Mouse (Mus musculus): ENCODE measurements around the gene Insl6. TPM values are rescaled to one million over a fixed set of nuclear protein-coding genes. Genes with fewer than 3 reads are reported as not detected.

The Insl6 gene
- polyA plus RNA-seq, 1 experiment from 2014 or later, result 5.6 TPM

DNA sequence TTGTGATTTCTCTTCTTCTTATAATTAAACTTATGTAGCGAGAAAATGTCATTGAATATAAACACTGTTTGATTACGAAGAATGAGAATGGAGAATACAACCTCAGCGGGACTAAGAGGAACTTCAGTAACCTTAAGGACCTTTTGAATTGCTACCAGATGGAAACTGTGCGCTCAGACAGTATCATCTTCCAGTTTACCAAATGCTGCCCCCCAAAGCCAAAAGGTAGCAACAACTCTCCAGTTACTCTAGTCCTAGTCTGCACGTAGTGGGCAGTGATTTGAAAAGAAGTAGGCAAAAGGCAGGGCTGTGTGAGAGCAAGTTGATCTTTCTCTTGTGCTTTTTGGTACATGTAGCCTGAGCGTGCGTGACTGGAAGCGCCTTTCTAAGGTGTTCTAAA lies 37.3 kb downstream of the Insl6 start:
- no peak for ATAC-seq (ENCODE audit: insufficient number of reproducible peaks, insufficient read depth, low FRiP score, low read depth)
- Histone ChIP-seq H3K9me3 (ENCODE audit: control insufficient read depth, low read depth, low read length) (no peaks in the 10 kb centered on the region), H3K4me1 (ENCODE audit: control insufficient read depth, insufficient read depth, low read length) (no peaks in the 10 kb centered on the region), H3K36me3 (ENCODE audit: control insufficient read depth, insufficient read depth, low read length) (peaks cover 23% of the 10 kb centered on the region), H3K9ac (replicated peaks; ENCODE audit: low read depth, low read length) (no peak overlapping the region), H3K4me2 (replicated peaks; ENCODE audit: low read depth, low read length) (no peak overlapping the region), H3K27me3 (ENCODE audit: control insufficient read depth, insufficient read depth, low read length) (no peaks in the 10 kb centered on the region), H3K4me3 (ENCODE audit: low read depth, low read length) (no peak overlapping the region), H3K27ac (ENCODE audit: low read length) (no peak overlapping the region)
- 73% methylated on average over 8 of the region's 8 CpGs for WGBS

- Histone ChIP-seq H3K9me3 (ENCODE audit: control insufficient read depth, low read depth, low read length) (no peaks in the 10 kb centered on the region), H3K4me3 (ENCODE audit: low read depth, low read length) (no peak overlapping the region), H3K4me1 (ENCODE audit: control insufficient read depth, insufficient read depth, low read length) (no peaks in the 10 kb centered on the region), H3K27me3 (ENCODE audit: control insufficient read depth, insufficient read depth, low read length) (no peaks in the 10 kb centered on the region), H3K36me3 (ENCODE audit: control insufficient read depth, insufficient read depth, low read length) (peaks cover 17% of the 10 kb centered on the region), H3K4me2 (replicated peaks; ENCODE audit: low read depth, low read length) (no peak overlapping the region), H3K9ac (replicated peaks; ENCODE audit: low read depth, low read length) (no peak overlapping the region), H3K27ac (ENCODE audit: low read length) (no peak overlapping the region)
- 40% methylated on average over 7 of the region's 7 CpGs for WGBS
- ATAC-seq (ENCODE audit: insufficient number of reproducible peaks, insufficient read depth, low FRiP score, low read depth), result no peak
Measured at GRCm38 (mm10) chr19:29285451-29285869, 39.7 kb downstream of the Insl6 start.

DNA sequence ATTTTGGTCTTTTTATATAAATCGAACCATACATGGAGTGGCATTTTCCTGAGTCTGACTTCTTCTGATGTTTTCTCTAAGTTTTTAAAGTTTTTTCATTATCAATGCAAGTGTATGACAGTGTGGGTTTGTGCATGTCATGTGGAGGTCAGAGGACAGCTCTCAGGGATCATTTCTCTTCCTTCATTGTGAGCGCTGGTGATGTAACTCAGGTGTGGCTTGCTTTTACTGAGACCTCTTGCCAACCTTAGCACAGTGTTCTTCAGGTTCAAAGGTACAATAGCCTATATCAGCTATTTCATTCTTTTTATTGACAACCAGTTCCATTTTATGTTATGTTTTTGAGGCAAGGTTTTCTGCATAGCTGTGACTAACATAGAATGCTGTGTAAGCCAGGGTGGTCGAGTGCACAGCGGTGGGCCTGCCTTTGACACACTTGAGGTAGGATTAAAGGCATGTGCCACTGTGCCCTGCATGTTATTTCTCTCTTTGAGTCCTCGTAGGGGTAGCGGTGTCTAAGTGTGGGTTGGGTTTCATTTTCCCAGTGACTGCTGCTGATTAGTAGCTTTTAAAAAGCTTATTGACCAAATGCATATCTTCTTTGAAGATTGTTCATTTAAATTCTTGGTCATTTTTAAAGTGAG lies 46.1 kb downstream of the Insl6 start:
- no peaks in the 10 kb centered on the region for H3K27me3 ChIP-seq (ENCODE audit: control insufficient read depth, insufficient read depth, low read length)
- H3K9ac ChIP-seq (replicated peaks; ENCODE audit: low read depth, low read length), result no peak overlapping the region
- no peaks in the 10 kb centered on the region for H3K4me1 ChIP-seq (ENCODE audit: control insufficient read depth, insufficient read depth, low read length)
- no peak overlapping the region for H3K4me2 ChIP-seq (replicated peaks; ENCODE audit: low read depth, low read length)
- no peak overlapping the region for H3K4me3 ChIP-seq (ENCODE audit: low read depth, low read length)
- no peaks in the 10 kb centered on the region for H3K9me3 ChIP-seq (ENCODE audit: control insufficient read depth, low read depth, low read length)
- no peak for ATAC-seq (ENCODE audit: insufficient number of reproducible peaks, insufficient read depth, low FRiP score, low read depth)
- no peak overlapping the region for H3K27ac ChIP-seq (ENCODE audit: low read length)
- H3K36me3 ChIP-seq (ENCODE audit: control insufficient read depth, insufficient read depth, low read length), result peaks cover 11% of the 10 kb centered on the region
- 81% methylated on average over 6 of the region's 6 CpGs for WGBS

GRCm38 (mm10) chr19:29276414-29276813 lies 48.7 kb downstream of the Insl6 start:
- 97% methylated on average over 4 of the region's 4 CpGs for WGBS
- Histone ChIP-seq H3K36me3 (ENCODE audit: control insufficient read depth, insufficient read depth, low read length) (peaks cover 8% of the 10 kb centered on the region), H3K9me3 (ENCODE audit: control insufficient read depth, low read depth, low read length) (no peaks in the 10 kb centered on the region), H3K4me2 (replicated peaks; ENCODE audit: low read depth, low read length) (no peak overlapping the region), H3K4me3 (ENCODE audit: low read depth, low read length) (no peak overlapping the region), H3K27me3 (ENCODE audit: control insufficient read depth, insufficient read depth, low read length) (no peaks in the 10 kb centered on the region), H3K27ac (ENCODE audit: low read length) (no peak overlapping the region), H3K9ac (replicated peaks; ENCODE audit: low read depth, low read length) (no peak overlapping the region), H3K4me1 (ENCODE audit: control insufficient read depth, insufficient read depth, low read length) (no peaks in the 10 kb centered on the region)
- no peak for ATAC-seq (ENCODE audit: insufficient number of reproducible peaks, insufficient read depth, low FRiP score, low read depth)

DNA sequence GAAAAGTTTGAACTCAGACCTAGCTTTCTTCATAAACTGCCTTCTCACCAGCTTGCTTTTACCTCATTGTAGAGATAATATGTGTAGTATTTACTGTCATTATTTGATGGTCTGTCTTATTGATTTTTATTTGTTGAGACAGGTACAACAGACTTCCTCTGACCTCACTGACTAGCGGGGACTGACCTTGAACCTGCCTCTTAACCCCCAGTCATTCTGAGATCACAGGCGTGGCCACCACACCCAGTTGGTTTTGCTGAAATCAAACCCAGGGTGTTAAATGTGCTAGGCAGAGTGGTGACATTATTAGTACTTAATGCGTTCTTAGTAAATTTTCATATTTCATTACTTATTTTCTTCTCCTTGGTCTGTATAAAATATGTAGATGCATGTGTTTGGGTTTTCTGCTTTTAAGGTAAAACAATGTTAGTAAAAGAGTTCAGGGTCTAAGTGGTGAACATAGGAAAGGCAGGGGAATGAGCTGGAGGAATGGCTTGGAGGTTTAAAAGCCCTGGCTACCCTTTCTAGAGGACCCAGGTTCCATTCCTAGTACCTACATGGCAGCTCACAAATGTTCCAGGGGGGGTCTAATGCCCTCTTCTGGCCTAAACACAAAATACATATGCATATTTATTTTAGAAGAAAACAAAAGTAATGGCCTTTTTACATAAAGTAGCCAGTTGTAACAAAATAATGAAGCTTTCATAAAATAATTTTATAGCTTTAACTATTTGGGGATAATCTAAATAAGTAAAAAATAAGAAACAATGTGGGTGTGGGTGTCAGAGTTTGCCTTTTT lies 52.9 kb downstream of the Insl6 start:
- Histone ChIP-seq H3K36me3 (ENCODE audit: control insufficient read depth, insufficient read depth, low read length) (peaks cover 6% of the 10 kb centered on the region), H3K9ac (replicated peaks; ENCODE audit: low read depth, low read length) (no peak overlapping the region), H3K4me1 (ENCODE audit: control insufficient read depth, insufficient read depth, low read length) (no peaks in the 10 kb centered on the region), H3K4me3 (ENCODE audit: low read depth, low read length) (no peak overlapping the region), H3K9me3 (ENCODE audit: control insufficient read depth, low read depth, low read length) (no peaks in the 10 kb centered on the region), H3K4me2 (replicated peaks; ENCODE audit: low read depth, low read length) (no peak overlapping the region), H3K27ac (ENCODE audit: low read length) (no peak overlapping the region), H3K27me3 (ENCODE audit: control insufficient read depth, insufficient read depth, low read length) (no peaks in the 10 kb centered on the region)
- WGBS, result 86% methylated on average over 3 of the region's 3 CpGs
- no peak for ATAC-seq (ENCODE audit: insufficient number of reproducible peaks, insufficient read depth, low FRiP score, low read depth)

Other genes with a start within 250 kb of the Insl6 start
- gene Rcl1, start 224.0 kb downstream of the Insl6 start, polyA plus RNA-seq (2014; fragmentation: Nextera tagmentation; extraction: Ambion mirVana), result 50.7 and 57.8 TPM in 2 replicates
- 11.2 and 13.1 TPM in 2 replicates for gene Jak2, start 73.5 kb downstream of the Insl6 start, polyA plus RNA-seq (2014; fragmentation: Nextera tagmentation; extraction: Ambion mirVana)
- not detected in 2 replicates for gene Rln1, start 9.3 kb upstream of the Insl6 start, polyA plus RNA-seq (2014; fragmentation: Nextera tagmentation; extraction: Ambion mirVana)
- gene Plgrkt, start 42.0 kb upstream of the Insl6 start, polyA plus RNA-seq (2014; fragmentation: Nextera tagmentation; extraction: Ambion mirVana), result 66.9 and 68.1 TPM in 2 replicates
- gene Cd274, start 42.1 kb upstream of the Insl6 start, polyA plus RNA-seq (2014; fragmentation: Nextera tagmentation; extraction: Ambion mirVana), result 0.45 and 0.46 TPM in 2 replicates
- not detected in 2 replicates for gene Pdcd1lg2, start 85.6 kb upstream of the Insl6 start, polyA plus RNA-seq (2014; fragmentation: Nextera tagmentation; extraction: Ambion mirVana)
- gene Ric1, start 196.9 kb upstream of the Insl6 start, polyA plus RNA-seq (2014; fragmentation: Nextera tagmentation; extraction: Ambion mirVana), result 20.8 and 21.7 TPM in 2 replicates